Mouse (Mus musculus) layer of hippocampus, adult 11-12 months (tissue): ENCODE measurements at regions not wholly inside any gene's neighbourhood (a gene's known extent, or its start where the extent isn't known, plus 50 kb on each side); places are given as distances from the start of the nearest gene placed in this dataset.

Experiments
- DNase-seq: peaks from one replicate; pipeline ENCODE4 v3.0.0; 2022; ENCODE audit warnings: low spot score

DNA sequence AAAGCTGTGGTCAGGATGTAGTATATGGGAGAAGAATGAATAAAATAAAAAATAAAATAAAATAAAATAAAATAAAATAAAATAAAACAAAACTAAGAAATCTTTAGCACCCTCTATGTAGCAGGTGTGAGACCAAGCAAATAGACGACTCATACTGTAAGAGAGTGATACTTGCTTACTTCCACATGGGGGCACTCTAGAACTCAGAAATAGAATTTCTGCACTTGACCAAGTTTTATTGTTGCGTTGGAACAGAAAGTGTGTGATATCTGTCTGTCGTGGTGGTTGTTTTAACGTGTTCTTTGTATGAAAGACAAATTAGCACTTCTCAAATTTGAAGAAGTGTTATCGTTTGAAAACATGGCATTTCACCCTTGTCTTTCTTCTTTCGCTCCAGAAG is 125.4 kb downstream of the Dthd1 start:
- DNase-seq = peak; percentile 16
